Mouse (Mus musculus) kidney, embryonic 16.5 days (tissue): ENCODE results near the gene Prkd1. TPM values are rescaled to one million over a fixed set of nuclear protein-coding genes. Genes with fewer than 3 reads are reported as not detected.

ENCODE experiments used
- ATAC-seq: fragments of 200-750 bp; cut with Nextera tagmentation; 2 replicates; pipeline ENCODE4 v1.8.0; 2017; ENCODE audit warnings: moderate TSS enrichment; ENCODE audit not compliant: low FRiP score, low TSS enrichment
- H3K27ac ChIP-seq: fragments of 300-500 bp; sonication (generic); 2 replicates; pipeline ENCODE4 v1.5.1; 2014; ENCODE audit warnings: low read length
- H3K27me3 ChIP-seq: fragments of 300-500 bp; sonication (generic); 2 replicates; pipeline ENCODE4 v1.6.1; 2014; ENCODE audit warnings: low read length, control low read depth, mixed read lengths; ENCODE audit not compliant: insufficient read depth
- H3K36me3 ChIP-seq: fragments of 300-500 bp; sonication (generic); 2 replicates; pipeline ENCODE4 v1.6.1; 2014; ENCODE audit warnings: low read length, control low read depth, mixed read lengths; ENCODE audit not compliant: insufficient read depth
- H3K4me1 ChIP-seq: fragments of 300-500 bp; sonication (generic); 2 replicates; pipeline ENCODE4 v1.6.1; 2014; ENCODE audit warnings: low read length, control low read depth, mixed read lengths; ENCODE audit not compliant: insufficient read depth
- H3K4me2 ChIP-seq: fragments of 300-500 bp; sonication (generic); replicated peaks from 2 replicates; pipeline ENCODE4 v1.6.1; 2014; ENCODE audit warnings: low read depth, low read length
- H3K4me3 ChIP-seq: fragments of 300-500 bp; sonication (generic); 2 replicates; pipeline ENCODE4 v1.5.1; 2014; ENCODE audit warnings: mild to moderate bottlenecking, low read length
- H3K9ac ChIP-seq: fragments of 300-500 bp; sonication (generic); replicated peaks from 2 replicates; pipeline ENCODE4 v1.6.1; 2014; ENCODE audit warnings: low read length
- H3K9me3 ChIP-seq: fragments of 300-500 bp; sonication (generic); 2 replicates; pipeline ENCODE4 v1.6.1; 2016; ENCODE audit warnings: low read length, control low read depth
- whole genome bisulfite sequencing: fragments of 180-500 bp; shearing (Covaris S2); extraction: QIAGEN DNeasy Blood & Tissue Kit; methylation state at CpG from one replicate; pipeline ENCODE4 v1.1.7; 2014; 5-methylcytosine and 5-hydroxymethylcytosine counted together
- polyA plus RNA-seq: library from polyadenylated mRNA; unstranded; fragments of >200 nt; fragmentation: Nextera tagmentation; extraction: Ambion mirVana; gene quantifications from 2 replicates; pipeline ENCODE4 v1.2.1, GENCODE M21; 2015

The Prkd1 gene
- polyA plus RNA-seq, 1 experiment from 2014 or later: 4.4 TPM

DNA sequence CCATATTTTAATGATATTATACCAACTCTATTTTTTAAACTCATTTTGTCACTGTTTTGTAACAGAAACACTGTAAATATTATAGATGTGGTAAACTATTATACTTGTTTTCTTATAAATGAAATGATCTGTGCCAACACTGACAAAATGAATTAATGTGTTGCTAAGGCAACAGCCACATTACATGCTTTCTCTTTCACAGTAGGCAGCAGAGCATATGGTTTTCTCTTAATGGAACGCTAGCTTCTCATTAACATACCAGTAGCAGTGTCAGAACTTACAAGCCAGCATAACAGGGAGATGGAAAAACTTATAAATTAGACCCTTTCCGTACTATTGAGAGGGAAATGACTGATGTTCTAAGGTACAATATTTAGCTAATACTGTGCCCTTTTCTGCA lies 353.3 kb downstream of the Prkd1 start:
- Histone ChIP-seq H3K4me3 (no peak overlapping the region), H3K9ac (no peak overlapping the region), H3K4me1 (no peaks in the 10 kb centered on the region), H3K36me3 (no peaks in the 10 kb centered on the region), H3K9me3 (no peaks in the 10 kb centered on the region), H3K4me2 (no peak overlapping the region), H3K27me3 (no peaks in the 10 kb centered on the region), H3K27ac (no peak overlapping the region)
- 62% methylated on average over 2 of the region's 2 CpGs for WGBS
- no peak for ATAC-seq

DNA sequence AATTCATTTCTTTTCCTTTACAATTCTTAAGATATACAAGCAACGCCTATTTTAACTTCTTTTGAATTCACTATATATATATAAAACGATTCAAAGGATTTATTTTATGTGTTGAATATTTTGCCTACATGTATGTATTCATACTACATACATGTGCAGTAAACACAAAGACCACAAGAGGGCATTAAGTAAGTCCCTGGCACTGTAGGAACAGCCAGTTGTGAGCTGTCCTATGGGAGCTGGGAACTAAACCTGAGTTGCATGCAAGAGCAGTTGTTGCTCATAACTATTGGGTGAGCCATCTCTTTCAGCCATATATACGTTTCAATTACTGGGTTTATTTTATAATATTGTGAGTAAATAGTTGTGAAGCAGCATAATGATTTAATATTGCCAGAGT lies 356.1 kb downstream of the Prkd1 start:
- Histone ChIP-seq H3K4me3 (no peak overlapping the region), H3K27ac (no peak overlapping the region), H3K27me3 (no peaks in the 10 kb centered on the region), H3K36me3 (no peaks in the 10 kb centered on the region), H3K4me1 (no peaks in the 10 kb centered on the region), H3K9ac (no peak overlapping the region), H3K9me3 (no peaks in the 10 kb centered on the region), H3K4me2 (no peak overlapping the region)
- WGBS: 70% methylated on average over 3 of the region's 3 CpGs
- ATAC-seq: no peak
